Mouse (Mus musculus): ENCODE measurements around the gene Zbtb38. TPM values are rescaled to one million over a fixed set of nuclear protein-coding genes. Genes with fewer than 3 reads are reported as not detected.
A peak's percentile ranks its signal among the peaks of the same experiment; 100 is the strongest.

Gene Zbtb38
- 36.7 and 50.1 TPM in 2 replicates for polyA plus RNA-seq (2014; fragmentation: Nextera tagmentation; extraction: Ambion mirVana)

GRCm38 (mm10) chr9:96752603-96753114 is at the start of gene Zbtb38:
TSS of gene Zbtb38 (minus strand) at chr9:96752831.
- H3K9me3 ChIP-seq (replicated peaks; ENCODE audit: control insufficient read depth, low read length) = no peaks in the 10 kb centered on the region
- no peak for ATAC-seq
- peak; percentile 19 for DNase-seq (ENCODE audit: low spot score)
- H3K4me1 ChIP-seq (ENCODE audit: control insufficient read depth, insufficient read depth, low read length) = no peaks in the 10 kb centered on the region
- no peaks in the 10 kb centered on the region for H3K27me3 ChIP-seq (replicated peaks; ENCODE audit: control insufficient read depth, insufficient read depth, low read length)
- no peaks in the 10 kb centered on the region for H3K36me3 ChIP-seq (ENCODE audit: control insufficient read depth, insufficient read depth, low read length)
- 57% methylated on average over 15 of the region's 15 CpGs for WGBS
- H3K27ac ChIP-seq (ENCODE audit: low read depth, low read length) = no peak within 1 kb of the TSS
- H3K4me2 ChIP-seq (ENCODE audit: low read length) = no peak within 1 kb of the TSS
- H3K9ac ChIP-seq (ENCODE audit: low read length) = no peak within 1 kb of the TSS
- H3K4me3 ChIP-seq (ENCODE audit: low read depth, low read length) = no peak within 1 kb of the TSS

GRCm38 (mm10) chr9:96800131-96800825 is 47.6 kb upstream of the Zbtb38 start:
- ATAC-seq (no peak), DNase-seq (ENCODE audit: low spot score) (peak; percentile 56)
- H3K4me1 ChIP-seq (ENCODE audit: control insufficient read depth, insufficient read depth, low read length) = peaks cover 2% of the 10 kb centered on the region; the same call in 1 of the 2 replicates
- H3K27me3 ChIP-seq (replicated peaks; ENCODE audit: control insufficient read depth, insufficient read depth, low read length) = no peaks in the 10 kb centered on the region
- no peak overlapping the region for H3K4me2 ChIP-seq (ENCODE audit: low read length)
- no peak overlapping the region for H3K4me3 ChIP-seq (ENCODE audit: low read depth, low read length)
- no peak overlapping the region for H3K9ac ChIP-seq (ENCODE audit: low read length)
- no peaks in the 10 kb centered on the region for H3K36me3 ChIP-seq (ENCODE audit: control insufficient read depth, insufficient read depth, low read length)
- 23% methylated on average over 5 of the region's 5 CpGs for WGBS
- H3K9me3 ChIP-seq (replicated peaks; ENCODE audit: control insufficient read depth, low read length) = no peaks in the 10 kb centered on the region
- no peak overlapping the region for H3K27ac ChIP-seq (ENCODE audit: low read depth, low read length)

GRCm38 (mm10) chr9:96797311-96797710 is 44.7 kb upstream of the Zbtb38 start:
- Histone ChIP-seq H3K36me3 (ENCODE audit: control insufficient read depth, insufficient read depth, low read length) (no peaks in the 10 kb centered on the region), H3K4me3 (ENCODE audit: low read depth, low read length) (no peak overlapping the region), H3K9ac (ENCODE audit: low read length) (no peak overlapping the region), H3K9me3 (replicated peaks; ENCODE audit: control insufficient read depth, low read length) (no peaks in the 10 kb centered on the region), H3K27me3 (replicated peaks; ENCODE audit: control insufficient read depth, insufficient read depth, low read length) (no peaks in the 10 kb centered on the region), H3K27ac (ENCODE audit: low read depth, low read length) (no peak overlapping the region), H3K4me2 (ENCODE audit: low read length) (no peak overlapping the region), H3K4me1 (ENCODE audit: control insufficient read depth, insufficient read depth, low read length) (peaks cover 2% of the 10 kb centered on the region; the same call in 1 of the 2 replicates)
- DNase-seq (ENCODE audit: low spot score) (no peak), ATAC-seq (no peak)
- 97% methylated on average over 3 of the region's 3 CpGs for WGBS

- DNase-seq (ENCODE audit: low spot score) (peak; percentile 86), ATAC-seq (peak; percentile 91)
- H3K27ac ChIP-seq (ENCODE audit: low read depth, low read length) = no peak overlapping the region
- H3K4me3 ChIP-seq (ENCODE audit: low read depth, low read length) = peak overlapping the region; percentile 34
- H3K36me3 ChIP-seq (ENCODE audit: control insufficient read depth, insufficient read depth, low read length) = no peaks in the 10 kb centered on the region
- no peaks in the 10 kb centered on the region for H3K27me3 ChIP-seq (replicated peaks; ENCODE audit: control insufficient read depth, insufficient read depth, low read length)
- WGBS = 18% methylated on average over 10 of the region's 10 CpGs
- no peaks in the 10 kb centered on the region for H3K9me3 ChIP-seq (replicated peaks; ENCODE audit: control insufficient read depth, low read length)
- H3K9ac ChIP-seq (ENCODE audit: low read length) = peak overlapping the region; percentile 46
- peaks cover 2% of the 10 kb centered on the region; the same call in 1 of the 2 replicates for H3K4me1 ChIP-seq (ENCODE audit: control insufficient read depth, insufficient read depth, low read length)
- peak overlapping the region; percentile 49 for H3K4me2 ChIP-seq (ENCODE audit: low read length)
These were observed 42.8 kb upstream of the Zbtb38 start for GRCm38 (mm10) chr9:96795399-96795928.

- Histone ChIP-seq H3K27me3 (replicated peaks; ENCODE audit: control insufficient read depth, insufficient read depth, low read length) (no peaks in the 10 kb centered on the region), H3K27ac (ENCODE audit: low read depth, low read length) (no peak overlapping the region), H3K4me1 (ENCODE audit: control insufficient read depth, insufficient read depth, low read length) (peaks cover 2% of the 10 kb centered on the region; the same call in 1 of the 2 replicates), H3K9ac (ENCODE audit: low read length) (no peak overlapping the region), H3K4me2 (ENCODE audit: low read length) (no peak overlapping the region), H3K36me3 (ENCODE audit: control insufficient read depth, insufficient read depth, low read length) (no peaks in the 10 kb centered on the region), H3K4me3 (ENCODE audit: low read depth, low read length) (no peak overlapping the region), H3K9me3 (replicated peaks; ENCODE audit: control insufficient read depth, low read length) (no peaks in the 10 kb centered on the region)
- 96% methylated on average over 2 of the region's 2 CpGs for WGBS
- no peak for DNase-seq (ENCODE audit: low spot score)
- ATAC-seq = no peak
These were observed 42.0 kb upstream of the Zbtb38 start for GRCm38 (mm10) chr9:96794601-96795000.

- DNase-seq (ENCODE audit: low spot score) (no peak), ATAC-seq (no peak)
- Histone ChIP-seq H3K36me3 (ENCODE audit: control insufficient read depth, insufficient read depth, low read length) (no peaks in the 10 kb centered on the region), H3K9ac (ENCODE audit: low read length) (no peak overlapping the region), H3K27ac (ENCODE audit: low read depth, low read length) (no peak overlapping the region), H3K27me3 (replicated peaks; ENCODE audit: control insufficient read depth, insufficient read depth, low read length) (no peaks in the 10 kb centered on the region), H3K4me2 (ENCODE audit: low read length) (no peak overlapping the region), H3K4me1 (ENCODE audit: control insufficient read depth, insufficient read depth, low read length) (no peaks in the 10 kb centered on the region), H3K9me3 (replicated peaks; ENCODE audit: control insufficient read depth, low read length) (no peaks in the 10 kb centered on the region), H3K4me3 (ENCODE audit: low read depth, low read length) (no peak overlapping the region)
- WGBS = 80% methylated on average over 2 of the region's 2 CpGs
These were observed 39.9 kb upstream of the Zbtb38 start for GRCm38 (mm10) chr9:96792543-96792942.

GRCm38 (mm10) chr9:96790389-96791007 is 37.9 kb upstream of the Zbtb38 start:
- Histone ChIP-seq H3K9ac (ENCODE audit: low read length) (no peak overlapping the region), H3K36me3 (ENCODE audit: control insufficient read depth, insufficient read depth, low read length) (no peaks in the 10 kb centered on the region), H3K4me1 (ENCODE audit: control insufficient read depth, insufficient read depth, low read length) (no peaks in the 10 kb centered on the region), H3K4me2 (ENCODE audit: low read length) (no peak overlapping the region), H3K27ac (ENCODE audit: low read depth, low read length) (no peak overlapping the region), H3K9me3 (replicated peaks; ENCODE audit: control insufficient read depth, low read length) (no peaks in the 10 kb centered on the region), H3K4me3 (ENCODE audit: low read depth, low read length) (no peak overlapping the region), H3K27me3 (replicated peaks; ENCODE audit: control insufficient read depth, insufficient read depth, low read length) (no peaks in the 10 kb centered on the region)
- DNase-seq (ENCODE audit: low spot score) (no peak), ATAC-seq (no peak)
- 44% methylated on average over 4 of the region's 4 CpGs for WGBS

GRCm38 (mm10) chr9:96789906-96790305 is 37.3 kb upstream of the Zbtb38 start:
- Histone ChIP-seq H3K27ac (ENCODE audit: low read depth, low read length) (no peak overlapping the region), H3K9me3 (replicated peaks; ENCODE audit: control insufficient read depth, low read length) (no peaks in the 10 kb centered on the region), H3K4me3 (ENCODE audit: low read depth, low read length) (no peak overlapping the region), H3K9ac (ENCODE audit: low read length) (no peak overlapping the region), H3K27me3 (replicated peaks; ENCODE audit: control insufficient read depth, insufficient read depth, low read length) (no peaks in the 10 kb centered on the region), H3K36me3 (ENCODE audit: control insufficient read depth, insufficient read depth, low read length) (no peaks in the 10 kb centered on the region), H3K4me1 (ENCODE audit: control insufficient read depth, insufficient read depth, low read length) (no peaks in the 10 kb centered on the region), H3K4me2 (ENCODE audit: low read length) (no peak overlapping the region)
- DNase-seq (ENCODE audit: low spot score) (no peak), ATAC-seq (no peak)
- WGBS = 70% methylated on average over 3 of the region's 3 CpGs

GRCm38 (mm10) chr9:96787797-96788196 is 35.2 kb upstream of the Zbtb38 start:
- no peaks in the 10 kb centered on the region for H3K9me3 ChIP-seq (replicated peaks; ENCODE audit: control insufficient read depth, low read length)
- H3K4me2 ChIP-seq (ENCODE audit: low read length) = no peak overlapping the region
- DNase-seq (ENCODE audit: low spot score) (no peak), ATAC-seq (no peak)
- H3K27ac ChIP-seq (ENCODE audit: low read depth, low read length) = no peak overlapping the region
- no peak overlapping the region for H3K9ac ChIP-seq (ENCODE audit: low read length)
- no peaks in the 10 kb centered on the region for H3K27me3 ChIP-seq (replicated peaks; ENCODE audit: control insufficient read depth, insufficient read depth, low read length)
- H3K4me1 ChIP-seq (ENCODE audit: control insufficient read depth, insufficient read depth, low read length) = no peaks in the 10 kb centered on the region
- WGBS = 87% methylated on average over 10 of the region's 10 CpGs
- H3K36me3 ChIP-seq (ENCODE audit: control insufficient read depth, insufficient read depth, low read length) = no peaks in the 10 kb centered on the region
- H3K4me3 ChIP-seq (ENCODE audit: low read depth, low read length) = no peak overlapping the region

Measured in forebrain, embryonic 14.5 days (tissue).